8 mouse cellular contexts compared by ENCODE assay signal in the genomic region with DNA sequence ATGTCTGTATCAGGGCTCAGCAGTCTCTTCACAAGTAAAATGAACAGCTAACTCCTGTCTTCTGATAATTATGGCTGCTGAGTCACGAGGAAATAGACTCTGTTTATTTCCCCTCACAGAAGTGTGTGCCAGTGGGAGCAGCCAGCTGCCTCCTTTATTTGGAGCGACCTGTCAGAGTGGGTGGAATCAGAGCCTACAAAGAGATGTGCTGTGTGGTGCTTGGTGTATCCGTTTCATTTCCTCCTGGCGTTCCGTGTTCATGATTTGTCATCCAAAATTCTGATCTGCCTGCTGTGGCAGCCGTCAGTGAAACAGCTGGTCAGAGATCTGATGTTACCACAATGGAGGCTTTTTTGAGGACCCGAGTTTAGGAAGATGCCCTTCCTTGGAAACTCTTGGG. TPM values are rescaled to one million over a fixed set of nuclear protein-coding genes. Genes with fewer than 3 reads are reported as not detected.
DNase-seq lines count a peak whose midpoint lies in the region.

No protein-coding gene starts in this region.

- DNase-seq in left cerebral cortex, adult 11 months (ENCODE audit: low spot score) = peak; percentile 71
- no peak for DNase-seq in left cerebral cortex, postnatal 4 days
- peak; percentile 17 to 50 for DNase-seq in frontal cortex, postnatal 25 days (ENCODE audit: low spot score in 2 of 2)
- peak; percentile 61 to 76 for DNase-seq in layer of hippocampus, adult 18-20 months (ENCODE audit: low spot score in 2 of 2)
- DNase-seq in lung, postnatal 4 days = peak; percentile 42 to 55
- no peak for DNase-seq in thymus, postnatal 0 days (ENCODE audit: low spot score)
- no peak for DNase-seq in spleen, postnatal 10 days (ENCODE audit: low spot score in 2 of 2)
- DNase-seq in embryo, embryonic 10 days (ENCODE audit: low spot score) = no peak

- intact Hi-C loops in left cerebral cortex, postnatal 4 days (cut with DNase I) = no loop called here

RNA-seq across cellular contexts. Expression of gene Farp1, which starts 47.3 kb away (rescaled TPM):
- total RNA-seq in left cerebral cortex, postnatal 4 days (2021) = 100 to 1,000 TPM; 239 to 257 TPM
- 10 to 100 TPM; 92.2 to 98.8 TPM for total RNA-seq in layer of hippocampus, adult 18-20 months (2021)
- 4.9 and 5.1 TPM in 2 replicates for polyA plus RNA-seq in thymus, postnatal 0 days (2015; fragmentation: Nextera tagmentation; extraction: Ambion mirVana)

Comparison
In these comparisons a context has a peak if more than half of its experiments do, and no peak if none do; other contexts are left out.
1. DNase-seq: peak in left cerebral cortex, adult 11 months (single experiment), frontal cortex, postnatal 25 days (2 of 2), layer of hippocampus, adult 18-20 months (2 of 2) and lung, postnatal 4 days (2 of 2); none in left cerebral cortex, postnatal 4 days (single experiment), thymus, postnatal 0 days (single experiment), spleen, postnatal 10 days (0 of 2) and embryo, embryonic 10 days (single experiment).